Mouse (Mus musculus) left cerebral cortex, adult 8-10 months (tissue): ENCODE data around the gene Hrct1. TPM values are rescaled to one million over a fixed set of nuclear protein-coding genes. Genes with fewer than 3 reads are reported as not detected.
A peak's percentile ranks its signal among the peaks of the same experiment; 100 is the strongest.

Experiments
- DNase-seq, 2 experiments: peaks; one replicate each; pipeline ENCODE4 v3.0.0; 2022; ENCODE audit warnings: low spot score in 2 of 2
- total RNA-seq, 4 experiments: library from RNA; stranded (reverse); gene quantifications; 2 replicates each; pipeline ENCODE4 v1.2.4; 2022

The Hrct1 gene
- under 1 TPM; 0.60 to 0.91 (median 0.75) TPM for total RNA-seq

GRCm38 (mm10) chr4:43726995-43727394, at the start of gene Hrct1:
Hrct1 (plus strand) TSS chr4:43727188.
- no peak for DNase-seq

GRCm38 (mm10) chr4:43678541-43678940, 48.4 kb upstream of the Hrct1 start:
- no peak for DNase-seq

GRCm38 (mm10) chr4:43679416-43680043, 47.5 kb upstream of the Hrct1 start:
- DNase-seq: no peak

- no peak for DNase-seq
These were observed 37.0 kb upstream of the Hrct1 start for GRCm38 (mm10) chr4:43690021-43690420.

- no peak for DNase-seq
These were observed 36.0 kb upstream of the Hrct1 start for GRCm38 (mm10) chr4:43691026-43691425.

- no peak for DNase-seq
These were observed 33.2 kb upstream of the Hrct1 start for GRCm38 (mm10) chr4:43693806-43694241.

GRCm38 (mm10) chr4:43694439-43695248, 32.3 kb upstream of the Hrct1 start:
- no peak for DNase-seq

GRCm38 (mm10) chr4:43695249-43695671, 31.7 kb upstream of the Hrct1 start:
- no peak for DNase-seq

- DNase-seq: no peak
These were observed 30.4 kb upstream of the Hrct1 start for GRCm38 (mm10) chr4:43696561-43696960.

GRCm38 (mm10) chr4:43700707-43701106, 26.3 kb upstream of the Hrct1 start, which contains the start of gene Olfr70:
Olfr70 (minus strand) TSS chr4:43700807.
- DNase-seq: no peak

- DNase-seq: no peak
These were observed 23.5 kb upstream of the Hrct1 start for GRCm38 (mm10) chr4:43703439-43703838.

- DNase-seq: no peak
These were observed 23.1 kb upstream of the Hrct1 start for GRCm38 (mm10) chr4:43703851-43704250.

- DNase-seq: no peak
These were observed 21.0 kb upstream of the Hrct1 start for GRCm38 (mm10) chr4:43705991-43706390.

- no peak for DNase-seq
These were observed 17.1 kb upstream of the Hrct1 start, which contains the start of gene Olfr71 for GRCm38 (mm10) chr4:43709869-43710268. Olfr71 (minus strand) TSS chr4:43710255.

- DNase-seq: peak in 1 of 2 experiments; percentile 74
These were observed 15.2 kb upstream of the Hrct1 start for GRCm38 (mm10) chr4:43711821-43712220.

- no peak for DNase-seq
These were observed 13.3 kb upstream of the Hrct1 start for GRCm38 (mm10) chr4:43713652-43714219.

GRCm38 (mm10) chr4:43720491-43721228, 6.3 kb upstream of the Hrct1 start:
- DNase-seq: no peak

GRCm38 (mm10) chr4:43722191-43722590, 4.8 kb upstream of the Hrct1 start:
- DNase-seq: no peak

- DNase-seq: no peak
These were observed 2.2 kb upstream of the Hrct1 start for GRCm38 (mm10) chr4:43724764-43725163.

GRCm38 (mm10) chr4:43726228-43726993, 577 bp upstream of the Hrct1 start:
- DNase-seq: no peak
